Mouse (Mus musculus) olfactory bulb, adult 2 months (tissue): Measurements from ENCODE around the gene H2-T3. TPM values are rescaled to one million over a fixed set of nuclear protein-coding genes. Genes with fewer than 3 reads are reported as not detected.
A peak's percentile ranks its signal among the peaks of the same experiment; 100 is the strongest.
"Not testable (repeated sequence)": the region's sequence is repeated elsewhere in the genome, so short reads cannot be mapped to it uniquely, and the experiment has no call there.

ENCODE experiments used
- H3K27ac ChIP-seq: fragments of 200-500 bp; 2 replicates; pipeline ENCODE4 v1.5.1; 2012; ENCODE audit warnings: low read depth, low read length; ENCODE audit not compliant: insufficient read depth
- H3K4me1 ChIP-seq: fragments of 200-500 bp; 2 replicates; pipeline ENCODE4 v1.6.1; 2012; ENCODE audit warnings: low read length; ENCODE audit not compliant: control insufficient read depth, insufficient read depth
- H3K4me3 ChIP-seq: fragments of 200-500 bp; 2 replicates; pipeline ENCODE4 v1.5.1; 2012; ENCODE audit warnings: mild to moderate bottlenecking, low read depth, low read length, moderate library complexity; ENCODE audit not compliant: insufficient read depth
- CTCF ChIP-seq: fragments of 200-500 bp; IDR thresholded peaks from 2 replicates; pipeline ENCODE4 v1.5.1; 2012; ENCODE audit warnings: low read depth, mild to moderate bottlenecking, low read length, moderate library complexity; ENCODE audit not compliant: insufficient read depth
- POLR2A ChIP-seq: fragments of 200-500 bp; IDR thresholded peaks from 2 replicates; pipeline ENCODE4 v1.6.1; 2012; ENCODE audit warnings: mild to moderate bottlenecking, low read depth, low read length, moderate library complexity; ENCODE audit not compliant: insufficient read depth
- WGBS: fragments of 180-500 bp; shearing (Covaris S2); methylation state at CpG from one replicate; pipeline ENCODE4 v1.1.7; 2018; 5-methylcytosine and 5-hydroxymethylcytosine counted together
- polyA plus RNA-seq: library from polyadenylated mRNA; stranded (reverse); fragments of >200 nt; gene quantifications from 2 replicates; pipeline ENCODE4 v1.2.4, GENCODE M21; 2012; ENCODE audit warnings: low replicate concordance; ENCODE audit not compliant: missing spikeins, insufficient read depth, insufficient read length

Gene H2-T3
- polyA plus RNA-seq, 1 experiment: not detected

- WGBS: 2% methylated on average over 77 of the region's 78 CpGs
- TF ChIP-seq POLR2A: no peak
- TF ChIP-seq CTCF: no peak
- peak overlapping the region; percentile 35 for H3K4me3 ChIP-seq
- H3K4me1 ChIP-seq: peaks cover 12% of the 10 kb centered on the region
- H3K27ac ChIP-seq: no peak overlapping the region
Measured at GRCm38 (mm10) chr17:36145111-36145860, 44.8 kb downstream of the H2-T3 start.

GRCm38 (mm10) chr17:36136299-36136848 lies 53.7 kb downstream of the H2-T3 start:
- WGBS: 81% methylated on average over 1 of the region's 1 CpGs
- not testable (repeated sequence) for H3K27ac ChIP-seq, H3K4me3 ChIP-seq, H3K4me1 ChIP-seq

Other genes starting within 250 kb of the H2-T3 start
- not detected in 2 replicates for gene Abcf1, start 220.5 kb downstream of the H2-T3 start, polyA plus RNA-seq
- not detected in 2 replicates for gene Gnl1, start 210.4 kb downstream of the H2-T3 start, polyA plus RNA-seq
- not detected in 2 replicates for gene Prr3, start 210.1 kb downstream of the H2-T3 start, polyA plus RNA-seq
- gene H2-T24, start 169.7 kb downstream of the H2-T3 start, polyA plus RNA-seq: not detected in 2 replicates
- 151 TPM in 1 of 2 replicates, not detected in the other for gene H2-T23, start 157.4 kb downstream of the H2-T3 start, polyA plus RNA-seq
- not detected in 2 replicates for gene H2-T22, start 147.5 kb downstream of the H2-T3 start, polyA plus RNA-seq
- not detected in 2 replicates for gene Gm6034, start 147.3 kb downstream of the H2-T3 start, polyA plus RNA-seq
- gene Gm11127, start 131.9 kb downstream of the H2-T3 start, polyA plus RNA-seq: not detected in 2 replicates
- gene Gm19684, start 68.6 kb downstream of the H2-T3 start, polyA plus RNA-seq: not detected in 2 replicates
- not detected in 2 replicates for gene Gm7030, start 60.9 kb downstream of the H2-T3 start, polyA plus RNA-seq
- gene Gm8909, start 21.8 kb downstream of the H2-T3 start, polyA plus RNA-seq: not detected in 2 replicates
- not detected in 2 replicates for gene Rpp21, start 67.8 kb upstream of the H2-T3 start, polyA plus RNA-seq
- not detected in 2 replicates for gene Trim39, start 82.0 kb upstream of the H2-T3 start, polyA plus RNA-seq
- gene H2-M10.2, start 96.2 kb upstream of the H2-T3 start, polyA plus RNA-seq: not detected in 2 replicates
- gene H2-M10.1, start 135.9 kb upstream of the H2-T3 start, polyA plus RNA-seq: not detected in 2 replicates
- not detected in 2 replicates for gene H2-M10.3, start 178.1 kb upstream of the H2-T3 start, polyA plus RNA-seq